Mouse (Mus musculus) midbrain, embryonic 12.5 days (tissue): ENCODE data around the gene Pex11a. TPM values are rescaled to one million over a fixed set of nuclear protein-coding genes. Genes with fewer than 3 reads are reported as not detected.

Experiments used
- ATAC-seq: fragments of 200-750 bp; cut with Nextera tagmentation; 2 replicates; pipeline ENCODE4 v1.8.0; 2017; ENCODE audit warnings: low read depth, moderate TSS enrichment, moderate library complexity; ENCODE audit not compliant: low FRiP score
- H3K27ac ChIP-seq: fragments of 300-500 bp; sonication (generic); replicated peaks from 2 replicates; pipeline ENCODE4 v1.5.1; 2016; ENCODE audit warnings: mild to moderate bottlenecking
- H3K27me3 ChIP-seq: fragments of 300-500 bp; sonication (generic); 2 replicates; pipeline ENCODE4 v1.6.1; 2016; ENCODE audit warnings: mild to moderate bottlenecking
- H3K36me3 ChIP-seq: fragments of 300-500 bp; sonication (generic); 2 replicates; pipeline ENCODE4 v1.6.1; 2016
- H3K4me1 ChIP-seq: fragments of 300-500 bp; sonication (generic); 2 replicates; pipeline ENCODE4 v1.6.1; 2016
- H3K4me2 ChIP-seq: fragments of 300-500 bp; sonication (generic); replicated peaks from 2 replicates; pipeline ENCODE4 v1.6.1; 2016; ENCODE audit warnings: mild to moderate bottlenecking, moderate library complexity
- H3K4me3 ChIP-seq: fragments of 300-500 bp; sonication (generic); 2 replicates; pipeline ENCODE4 v1.5.1; 2016; ENCODE audit warnings: mild to moderate bottlenecking
- H3K9ac ChIP-seq: fragments of 300-500 bp; sonication (generic); replicated peaks from 2 replicates; pipeline ENCODE4 v1.6.1; 2016; ENCODE audit warnings: mild to moderate bottlenecking, moderate library complexity
- H3K9me3 ChIP-seq: fragments of 300-500 bp; sonication (generic); 2 replicates; pipeline ENCODE4 v1.6.1; 2016; ENCODE audit warnings: mild to moderate bottlenecking
- WGBS: fragments of 180-500 bp; shearing (Covaris S2); methylation state at CpG from one replicate; pipeline ENCODE4 v1.1.7; 2016; 5-methylcytosine and 5-hydroxymethylcytosine counted together
- polyA plus RNA-seq: library from polyadenylated mRNA; unstranded; fragments of >200 nt; fragmentation: Nextera tagmentation; extraction: Ambion mirVana; gene quantifications from 2 replicates; pipeline ENCODE4 v1.2.1, GENCODE M21; 2016

Pex11a gene
- polyA plus RNA-seq, 1 experiment from 2014 or later: 8.1 TPM

- Histone ChIP-seq H3K9me3 (no peaks in the 10 kb centered on the region), H3K27ac (no peak overlapping the region), H3K4me1 (peaks cover 5% of the 10 kb centered on the region), H3K4me3 (no peak overlapping the region), H3K4me2 (no peak overlapping the region), H3K36me3 (peaks cover 59% of the 10 kb centered on the region), H3K9ac (no peak overlapping the region), H3K27me3 (0 out of 2 replicates have a peak, but pooled peaks cover 13% of the 10 kb centered on the region)
- no peak for ATAC-seq
- WGBS: 89% methylated on average over 5 of the region's 5 CpGs
These were observed 37.7 kb downstream of the Pex11a start for GRCm38 (mm10) chr7:79705210-79705609.

- no peak overlapping the region for H3K9ac ChIP-seq
- H3K4me3 ChIP-seq: no peak overlapping the region
- H3K27me3 ChIP-seq: no peaks in the 10 kb centered on the region
- H3K9me3 ChIP-seq: no peaks in the 10 kb centered on the region
- H3K4me2 ChIP-seq: no peak overlapping the region
- no peak for ATAC-seq
- 83% methylated on average over 16 of the region's 16 CpGs for WGBS
- no peak overlapping the region for H3K27ac ChIP-seq
- H3K4me1 ChIP-seq: no peaks in the 10 kb centered on the region
- peaks cover 77% of the 10 kb centered on the region for H3K36me3 ChIP-seq
These were observed 40.2 kb downstream of the Pex11a start for GRCm38 (mm10) chr7:79702755-79703154.

- H3K4me3 ChIP-seq: no peak overlapping the region
- 92% methylated on average over 8 of the region's 8 CpGs for WGBS
These were observed 46.4 kb downstream of the Pex11a start for GRCm38 (mm10) chr7:79696495-79696894.

More at GRCm38 (mm10) chr7:79696495-79696894, 46.4 kb downstream of the Pex11a start:
- Histone ChIP-seq H3K36me3 (peaks cover 95% of the 10 kb centered on the region), H3K27me3 (no peaks in the 10 kb centered on the region), H3K9me3 (no peaks in the 10 kb centered on the region), H3K9ac (no peak overlapping the region), H3K4me1 (no peaks in the 10 kb centered on the region), H3K4me2 (no peak overlapping the region), H3K27ac (no peak overlapping the region)
- ATAC-seq: no peak

Other genes starting within 250 kb of the Pex11a start
- 1.5 and 2.2 TPM in 2 replicates for gene Rhcg, start 125.5 kb downstream of the Pex11a start, polyA plus RNA-seq
- 14.4 and 15.0 TPM in 2 replicates for gene Ticrr, start 82.9 kb downstream of the Pex11a start, polyA plus RNA-seq
- 7.2 and 7.5 TPM in 2 replicates for gene Kif7, start 27.4 kb downstream of the Pex11a start, polyA plus RNA-seq
- not detected in 2 replicates for gene Plin1, start 10.2 kb downstream of the Pex11a start, polyA plus RNA-seq
- gene Wdr93, start within 50 bp of the Pex11a start, polyA plus RNA-seq: 0.13 and 0.34 TPM in 2 replicates
- not detected in 2 replicates for gene Mesp1, start 50.7 kb upstream of the Pex11a start, polyA plus RNA-seq
- 0.20 and 0.46 TPM in 2 replicates for gene Mesp2, start 67.6 kb upstream of the Pex11a start, polyA plus RNA-seq
- gene Anpep, start 117.9 kb upstream of the Pex11a start, polyA plus RNA-seq: 2.0 and 2.3 TPM in 2 replicates
- 55.3 and 55.5 TPM in 2 replicates for gene Ap3s2, start 177.5 kb upstream of the Pex11a start, polyA plus RNA-seq
- gene Arpin, start 192.2 kb upstream of the Pex11a start, polyA plus RNA-seq: 19.2 and 21.0 TPM in 2 replicates